Mouse (Mus musculus) limb, embryonic 14.5 days (tissue): Measurements from ENCODE around the gene Ms4a6d. TPM values are rescaled to one million over a fixed set of nuclear protein-coding genes. Genes with fewer than 3 reads are reported as not detected.
A peak's percentile ranks its signal among the peaks of the same experiment; 100 is the strongest.
"Not testable (repeated sequence)": the region's sequence is repeated elsewhere in the genome, so short reads cannot be mapped to it uniquely, and the experiment has no call there.

Source experiments
- ATAC-seq: fragments of 200-750 bp; cut with Nextera tagmentation; 2 replicates; pipeline ENCODE4 v1.8.0; 2017; ENCODE audit warnings: low read depth, moderate number of reproducible peaks, moderate TSS enrichment; ENCODE audit not compliant: low FRiP score
- DNase-seq: peaks from one replicate; pipeline ENCODE4 v3.0.0-alpha.2; 2015; ENCODE audit warnings: low spot score
- H3K27ac ChIP-seq: fragments of 300-500 bp; sonication (generic); replicated peaks from 2 replicates; pipeline ENCODE4 v1.5.1; 2014; ENCODE audit warnings: low read depth, mild to moderate bottlenecking, low read length, moderate library complexity, mixed read lengths
- H3K27me3 ChIP-seq: fragments of 300-500 bp; sonication (generic); 2 replicates; pipeline ENCODE4 v1.6.1; 2014; ENCODE audit warnings: low read length, mixed read lengths; ENCODE audit not compliant: control insufficient read depth, insufficient read depth
- H3K36me3 ChIP-seq: fragments of 300-500 bp; sonication (generic); 2 replicates; pipeline ENCODE4 v1.6.1; 2014; ENCODE audit warnings: mild to moderate bottlenecking, low read length, moderate library complexity, mixed read lengths; ENCODE audit not compliant: control insufficient read depth, insufficient read depth
- H3K4me1 ChIP-seq: fragments of 300-500 bp; sonication (generic); 2 replicates; pipeline ENCODE4 v1.6.1; 2014; ENCODE audit warnings: antibody characterized with exemption, low read length, mixed read lengths; ENCODE audit not compliant: control insufficient read depth, insufficient read depth
- H3K4me2 ChIP-seq: fragments of 300-500 bp; sonication (generic); replicated peaks from 2 replicates; pipeline ENCODE4 v1.6.1; 2014; ENCODE audit warnings: low read depth, mild to moderate bottlenecking, low read length, moderate library complexity; ENCODE audit not compliant: severe bottlenecking
- H3K4me3 ChIP-seq: fragments of 300-500 bp; sonication (generic); replicated peaks from 2 replicates; pipeline ENCODE4 v1.5.1; 2014; ENCODE audit warnings: low read length
- H3K9ac ChIP-seq: fragments of 300-500 bp; sonication (generic); 2 replicates; pipeline ENCODE4 v1.6.1; 2014; ENCODE audit warnings: mild to moderate bottlenecking, low read depth, low read length, moderate library complexity; ENCODE audit not compliant: severe bottlenecking
- H3K9me3 ChIP-seq: fragments of 300-500 bp; sonication (generic); 2 replicates; pipeline ENCODE4 v1.6.1; 2016; ENCODE audit warnings: low read length; ENCODE audit not compliant: control insufficient read depth
- POLR2A ChIP-seq: fragments of 200-500 bp; IDR thresholded peaks from 2 replicates; pipeline ENCODE4 v1.8.0; 2012; ENCODE audit warnings: inconsistent platforms, mild to moderate bottlenecking, moderate library complexity, borderline replicate concordance; ENCODE audit not compliant: insufficient read depth, insufficient read length; ENCODE audit errors: extremely low read depth
- WGBS: fragments of 180-500 bp; shearing (Covaris S2); extraction: QIAGEN DNeasy Blood & Tissue Kit; methylation state at CpG from one replicate; pipeline ENCODE4 v1.1.7; 2014; 5-methylcytosine and 5-hydroxymethylcytosine counted together
- polyA plus RNA-seq, 2 experiments: library from polyadenylated mRNA; depleted of rRNA in 1 of 2; stranded (reverse) in 1 of 2; unstranded in 1 of 2; fragments of >200 nt; fragmentation: Nextera tagmentation in 1 of 2; extraction: Ambion mirVana in 1 of 2; gene quantifications; 2 replicates each; pipeline versions ENCODE4 v1.2.1 to v1.2.3; 2012 to 2014

Ms4a6d gene
- polyA plus RNA-seq, 2 experiments, result 5.3 to 7.4 TPM

DNA sequence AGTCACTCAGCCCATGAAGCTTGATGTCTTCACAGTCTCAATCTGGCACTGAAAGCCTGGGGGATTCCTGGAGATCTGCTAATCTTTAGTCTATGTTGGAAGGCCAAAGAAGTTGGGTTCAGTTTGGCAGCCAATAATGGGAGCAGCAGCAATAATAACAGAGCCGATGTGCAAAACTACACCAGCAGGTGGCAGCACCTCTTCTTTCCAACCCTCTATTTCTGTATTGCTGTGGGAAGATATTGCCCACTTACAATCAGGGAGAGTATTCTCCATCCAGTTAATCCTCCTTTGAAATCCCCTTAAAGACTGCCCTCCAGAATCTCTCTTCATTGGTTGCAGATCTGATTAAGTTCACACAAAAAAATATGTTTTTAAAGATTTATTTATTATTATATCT lies 3.5 kb upstream of the Ms4a6d start:
- WGBS, result 27% methylated on average over 1 of the region's 1 CpGs
- Histone ChIP-seq H3K4me3 (no peak overlapping the region), H3K9me3 (no peaks in the 10 kb centered on the region), H3K27me3 (no peaks in the 10 kb centered on the region), H3K9ac (no peak overlapping the region), H3K4me1 (no peaks in the 10 kb centered on the region), H3K36me3 (no peaks in the 10 kb centered on the region), H3K27ac (no peak overlapping the region), H3K4me2 (no peak overlapping the region)
- DNase-seq (peak; percentile 66), ATAC-seq (no peak)
- TF ChIP-seq POLR2A, result no peak

DNA sequence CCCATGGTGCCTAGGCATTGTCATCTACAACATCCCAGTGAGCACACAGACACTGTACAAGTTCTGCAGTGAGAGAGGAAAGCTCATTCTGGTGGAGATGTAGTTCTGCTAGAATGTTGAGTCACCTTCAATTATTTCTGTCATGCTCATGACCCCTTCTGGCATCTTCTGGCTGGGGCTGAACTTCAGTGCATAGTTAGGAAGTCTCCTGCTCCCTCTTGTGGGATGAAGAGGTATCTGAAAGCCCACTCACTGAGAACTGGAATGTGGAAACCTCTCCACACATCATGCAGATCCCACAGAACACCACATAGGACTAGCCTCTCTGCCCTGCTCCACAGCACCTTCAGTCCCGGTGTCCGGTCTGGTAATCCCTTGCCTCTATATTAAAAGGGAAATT lies 2.6 kb downstream of the Ms4a6d start:
- Histone ChIP-seq H3K9me3 (no peaks in the 10 kb centered on the region), H3K36me3 (no peaks in the 10 kb centered on the region), H3K27me3 (no peaks in the 10 kb centered on the region), H3K9ac (no peak overlapping the region), H3K4me1 (no peaks in the 10 kb centered on the region), H3K4me2 (no peak overlapping the region), H3K4me3 (no peak overlapping the region), H3K27ac (no peak overlapping the region)
- no peak for ATAC-seq
- 86% methylated on average over 2 of the region's 2 CpGs for WGBS
- no peak for TF ChIP-seq POLR2A
- DNase-seq, result peak; percentile 13

DNA sequence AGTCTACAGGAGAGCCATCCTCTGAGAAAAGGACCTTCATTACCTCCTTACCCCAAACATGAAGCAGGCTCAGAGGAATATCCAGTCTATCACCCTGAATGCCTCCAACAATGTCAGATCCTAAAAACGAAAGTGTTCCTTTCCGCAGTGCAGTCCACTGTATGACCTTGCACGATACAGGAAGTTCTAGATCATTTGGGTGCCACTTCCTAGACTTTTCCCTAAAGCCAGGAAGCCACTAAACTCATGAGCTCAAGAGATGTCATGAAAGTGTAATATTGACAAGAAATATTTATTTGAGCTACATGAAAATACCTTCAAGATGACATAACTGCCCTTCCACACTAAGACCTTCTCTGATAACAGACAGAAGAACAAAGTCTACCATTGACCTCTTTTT lies 3.3 kb downstream of the Ms4a6d start:
- Histone ChIP-seq H3K27me3 (no peaks in the 10 kb centered on the region), H3K9ac (no peak overlapping the region), H3K36me3 (no peaks in the 10 kb centered on the region), H3K4me2 (no peak overlapping the region), H3K27ac (no peak overlapping the region), H3K4me1 (no peaks in the 10 kb centered on the region), H3K9me3 (no peaks in the 10 kb centered on the region), H3K4me3 (no peak overlapping the region)
- DNase-seq, result no peak
- TF ChIP-seq POLR2A, result no peak
- ATAC-seq, result no peak
- 82% methylated on average over 3 of the region's 3 CpGs for WGBS

DNA sequence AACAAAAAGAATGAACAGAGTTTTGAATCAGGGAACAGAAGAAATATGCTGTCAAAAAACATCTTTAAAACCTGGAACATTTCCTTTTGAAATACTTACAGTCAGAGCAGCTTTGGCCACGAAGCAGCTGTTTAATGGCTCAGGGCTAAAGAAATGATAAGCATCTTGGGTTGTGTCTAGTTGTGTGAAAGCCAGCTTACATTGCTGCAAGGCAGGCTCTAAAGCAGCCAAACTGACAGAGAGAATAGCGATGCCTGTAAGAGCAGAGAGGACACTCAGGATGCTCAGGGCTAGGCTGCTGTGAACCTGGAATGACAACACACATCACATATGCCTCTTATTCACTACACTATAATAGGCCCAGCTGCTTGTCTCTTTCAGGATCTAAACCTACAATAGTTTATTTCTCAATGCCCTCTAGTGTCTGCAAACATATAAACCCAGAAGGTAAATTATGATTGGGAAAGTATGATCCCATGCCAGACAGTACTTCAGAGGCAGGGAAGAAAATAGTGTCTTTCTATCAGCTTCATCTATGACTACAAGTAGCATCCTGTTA lies 14.7 kb downstream of the Ms4a6d start:
- Histone ChIP-seq H3K27ac (no peak overlapping the region), H3K4me2 (no peak overlapping the region), H3K4me1 (no peaks in the 10 kb centered on the region), H3K9me3 (no peaks in the 10 kb centered on the region), H3K4me3 (no peak overlapping the region), H3K27me3 (no peaks in the 10 kb centered on the region), H3K9ac (no peak overlapping the region), H3K36me3 (no peaks in the 10 kb centered on the region)
- TF ChIP-seq POLR2A, result no peak
- 68% methylated on average over 2 of the region's 2 CpGs for WGBS
- DNase-seq (no peak), ATAC-seq (no peak)

DNA sequence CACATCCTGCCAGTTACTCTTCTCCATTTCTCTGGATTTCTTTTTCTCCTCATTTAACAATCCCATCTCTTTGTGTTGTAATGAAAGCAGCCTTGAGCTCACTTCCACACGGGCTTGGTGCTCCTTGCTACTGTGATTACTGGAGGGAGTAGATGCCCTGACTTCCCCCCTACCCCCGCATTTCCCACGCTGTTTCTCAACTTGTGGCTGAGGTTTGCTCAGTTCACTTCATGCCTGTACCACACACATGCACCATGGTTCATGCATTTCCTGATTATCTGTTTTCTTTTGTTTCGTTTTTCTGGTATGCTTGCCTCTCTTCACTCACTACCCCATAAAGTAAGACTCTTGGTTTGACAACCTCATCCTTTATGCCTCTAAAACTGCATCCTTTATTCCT lies 15.4 kb downstream of the Ms4a6d start:
- Histone ChIP-seq H3K9ac (no peak overlapping the region), H3K4me2 (no peak overlapping the region), H3K4me1 (no peaks in the 10 kb centered on the region), H3K27ac (no peak overlapping the region), H3K4me3 (no peak overlapping the region), H3K27me3 (no peaks in the 10 kb centered on the region), H3K36me3 (no peaks in the 10 kb centered on the region), H3K9me3 (no peaks in the 10 kb centered on the region)
- DNase-seq, result no peak
- ATAC-seq, result no peak
- TF ChIP-seq POLR2A, result no peak
- 68% methylated on average over 4 of the region's 4 CpGs for WGBS

DNA sequence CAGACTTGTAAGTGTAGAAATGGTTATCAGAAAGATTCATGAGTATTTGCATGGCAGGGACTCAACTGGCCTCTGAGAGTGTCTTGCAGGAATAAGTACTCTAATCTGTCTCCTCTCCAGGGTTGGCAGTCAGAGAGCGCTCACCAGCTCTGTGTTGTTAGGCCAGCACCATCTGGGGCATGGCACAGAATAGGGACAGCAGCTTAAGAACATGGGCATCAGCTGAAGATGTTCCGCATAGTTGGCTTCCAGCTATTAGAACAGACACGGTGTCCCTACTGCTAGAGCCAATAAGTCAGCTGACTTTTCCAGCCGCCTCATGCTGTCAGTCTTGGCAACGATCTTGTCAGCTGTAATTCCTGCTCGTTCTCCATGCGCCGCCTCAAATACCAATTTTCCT lies 29.7 kb downstream of the Ms4a6d start:
- H3K9ac ChIP-seq, result no peak overlapping the region
- no peak for TF ChIP-seq POLR2A
- H3K4me3 ChIP-seq, result no peak overlapping the region
- ATAC-seq (no peak), DNase-seq (no peak)
- H3K27ac ChIP-seq, result no peak overlapping the region
- no peaks in the 10 kb centered on the region for H3K27me3 ChIP-seq
- no peaks in the 10 kb centered on the region for H3K9me3 ChIP-seq
- H3K36me3 ChIP-seq, result no peaks in the 10 kb centered on the region
- H3K4me1 ChIP-seq, result no peaks in the 10 kb centered on the region
- WGBS, result 90% methylated on average over 8 of the region's 8 CpGs
- no peak overlapping the region for H3K4me2 ChIP-seq

DNA sequence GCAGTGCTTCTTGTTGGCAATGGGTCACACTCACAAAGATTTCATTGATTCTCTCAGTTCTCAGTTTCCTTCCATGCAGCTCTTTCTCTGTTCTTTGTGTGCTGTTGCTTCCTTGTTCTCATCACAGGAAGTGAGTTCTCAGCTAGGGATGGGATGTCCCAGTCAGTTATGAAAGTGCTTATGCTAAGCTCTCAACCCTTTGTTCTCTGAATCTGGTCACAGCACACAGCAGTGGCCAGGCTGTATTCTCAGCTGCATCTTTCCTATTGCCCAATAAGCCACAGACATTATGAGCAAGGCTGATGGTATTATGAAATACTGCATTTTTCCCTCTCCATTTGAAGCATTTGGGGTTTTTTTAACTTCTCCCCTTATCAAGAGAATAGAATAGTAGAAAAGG lies 45.1 kb downstream of the Ms4a6d start:
- DNase-seq, H3K4me1 ChIP-seq, H3K9ac ChIP-seq, H3K4me3 ChIP-seq, H3K27ac ChIP-seq, ATAC-seq, H3K27me3 ChIP-seq, H3K4me2 ChIP-seq, H3K9me3 ChIP-seq, H3K36me3 ChIP-seq: not testable (repeated sequence)
